Mouse (Mus musculus): ENCODE measurements at regions not wholly inside any gene's neighbourhood (a gene's known extent, or its start where the extent isn't known, plus 50 kb on each side); places are given as distances from the start of the nearest gene placed in this dataset.

- Histone ChIP-seq H3K27me3 (replicated peaks) (peaks cover under 1% of the 10 kb centered on the region), H3K9me3 (replicated peaks; ENCODE audit: low read length) (no peaks in the 10 kb centered on the region), H3K36me3 (replicated peaks in 1 of 2; ENCODE audit: control insufficient read depth in 1 of 2, insufficient read depth in 1 of 2, low read length in 1 of 2) (no peaks in the 10 kb centered on the region), H3K27ac (ENCODE audit: insufficient read depth, low read depth) (no peak overlapping the region), H3K4me1 (ENCODE audit: control insufficient read depth in 1 of 2, insufficient read depth in 2 of 2) (peaks cover 0 to 8% of the 10 kb centered on the region in 2 experiments; a peak in 1 of 4 replicates), H3K4me3 (replicated peaks in 1 of 3; ENCODE audit: low read depth in 2 of 3, low read length in 2 of 3, poor library complexity in 1 of 3) (no peak overlapping the region), H3K79me2 (replicated peaks; ENCODE audit: control insufficient read depth, extremely low read depth, insufficient read depth, poor library complexity, severe bottlenecking) (no peaks in the 10 kb centered on the region), H3K4me2 (ENCODE audit: insufficient read depth, low read depth, poor library complexity, severe bottlenecking) (no peak overlapping the region), H3K9ac (ENCODE audit: insufficient read depth, low read depth) (no peak overlapping the region)
- TF ChIP-seq MXI1 (IDR thresholded peaks at IDR 0.05; ENCODE audit: low read depth, low read length), result no peak
- no peak for TF ChIP-seq ZC3H11A (IDR thresholded peaks at IDR 0.05; ENCODE audit: low read depth, low read length)
- TF ChIP-seq MYC (IDR thresholded peaks at IDR 0.05; ENCODE audit: low read depth, low read length), result no peak
- TF ChIP-seq ETS1 (conservative IDR thresholded peaks at IDR 0.05; ENCODE audit: low read depth, low read length), result no peak
- TF ChIP-seq CHD1 (IDR thresholded peaks at IDR 0.05; ENCODE audit: low read depth, low read length), result no peak
- TF ChIP-seq NRF1 (IDR thresholded peaks at IDR 0.05; ENCODE audit: low read depth, low read length), result no peak
- no peak for TF ChIP-seq KAT2A (IDR thresholded peaks at IDR 0.05; ENCODE audit: insufficient replicate concordance, low read length)
- TF ChIP-seq MEF2A (IDR thresholded peaks at IDR 0.05; ENCODE audit: borderline replicate concordance, low read depth, low read length), result no peak
- no peak for TF ChIP-seq RAD21 (IDR thresholded peaks at IDR 0.05; ENCODE audit: low read depth, low read length)
- TF ChIP-seq POLR2A (IDR thresholded peaks at IDR 0.05; ENCODE audit: low read depth, low read length), result no peak
- no peak for TF ChIP-seq CTCF (conservative IDR thresholded peaks at IDR 0.05 in 1 of 2, IDR thresholded peaks at IDR 0.05 in 1 of 2; ENCODE audit: low read depth in 2 of 2, low read length in 2 of 2)
- no peak for TF ChIP-seq ELF1 (IDR thresholded peaks at IDR 0.05; ENCODE audit: low read depth, low read length)
- TF ChIP-seq PAX5 (IDR thresholded peaks at IDR 0.05; ENCODE audit: low read length), result no peak
- TF ChIP-seq MAX (IDR thresholded peaks at IDR 0.05; ENCODE audit: low read length), result no peak
- dilution Hi-C loops (cut with MboI; ENCODE audit: extremely low pct_ligation_motif_present, extremely low pct_unique_long_range_greater_than_20kb, low sequenced_read_pairs) (no loop called here), in situ Hi-C loops (cut with MboI; ENCODE audit: low pct_ligation_motif_present, low pct_unique_long_range_greater_than_20kb, low sequenced_read_pairs) (no loop called here)
- DNase-seq (ENCODE audit: extremely low read depth), result no peak
These were observed 156.1 kb upstream of the Syt13 start for GRCm38 (mm10) chr2:92758775-92759174.

GRCm38 (mm10) chr2:92763881-92764635 is 150.8 kb upstream of the Syt13 start:
- dilution Hi-C loops (cut with MboI; ENCODE audit: extremely low pct_ligation_motif_present, extremely low pct_unique_long_range_greater_than_20kb, low sequenced_read_pairs) (no loop called here), in situ Hi-C loops (cut with MboI; ENCODE audit: low pct_ligation_motif_present, low pct_unique_long_range_greater_than_20kb, low sequenced_read_pairs) (no loop called here)
- no peak overlapping the region for H3K9ac ChIP-seq (ENCODE audit: insufficient read depth, low read depth)

More at GRCm38 (mm10) chr2:92763881-92764635, 150.8 kb upstream of the Syt13 start:
- Histone ChIP-seq H3K27ac (ENCODE audit: insufficient read depth, low read depth) (no peak overlapping the region), H3K9me3 (replicated peaks; ENCODE audit: low read length) (no peaks in the 10 kb centered on the region), H3K4me1 (ENCODE audit: control insufficient read depth in 1 of 2, insufficient read depth in 2 of 2) (peaks cover 0 to 4% of the 10 kb centered on the region in 2 experiments; a peak in 1 of 4 replicates), H3K36me3 (replicated peaks in 1 of 2; ENCODE audit: control insufficient read depth in 1 of 2, insufficient read depth in 1 of 2, low read length in 1 of 2) (no peaks in the 10 kb centered on the region), H3K79me2 (replicated peaks; ENCODE audit: control insufficient read depth, extremely low read depth, insufficient read depth, poor library complexity, severe bottlenecking) (no peaks in the 10 kb centered on the region), H3K4me2 (ENCODE audit: insufficient read depth, low read depth, poor library complexity, severe bottlenecking) (no peak overlapping the region), H3K27me3 (replicated peaks) (peaks cover 22% of the 10 kb centered on the region), H3K4me3 (replicated peaks in 1 of 3; ENCODE audit: low read depth in 2 of 3, low read length in 2 of 3, poor library complexity in 1 of 3) (no peak overlapping the region)
- TF ChIP-seq SIN3A (IDR thresholded peaks at IDR 0.05; ENCODE audit: low read length) (no peak), BHLHE40 (IDR thresholded peaks at IDR 0.05; ENCODE audit: low read depth, low read length) (no peak), ZNF384 (IDR thresholded peaks at IDR 0.05; ENCODE audit: low read depth, low read length) (no peak), ZMIZ1 (IDR thresholded peaks at IDR 0.05; ENCODE audit: low read depth, low read length) (no peak), MYC (IDR thresholded peaks at IDR 0.05; ENCODE audit: low read depth, low read length) (no peak), UBTF (IDR thresholded peaks at IDR 0.05; ENCODE audit: low read depth, low read length) (no peak)
- DNase-seq (ENCODE audit: extremely low read depth), result no peak
